Mouse (Mus musculus) right cerebral cortex, adult 2 months (tissue): ENCODE measurements around the gene AI413582.
A peak's percentile ranks its signal among the peaks of the same experiment; 100 is the strongest.

Experiments
- DNase-seq, 2 experiments: peaks; one replicate each; pipeline ENCODE4 v3.0.0; 2021 to 2022; ENCODE audit warnings: low spot score in 2 of 2

Gene AI413582

GRCm38 (mm10) chr17:27579816-27580215 lies 14.3 kb upstream of the AI413582 start:
- no peak for DNase-seq

GRCm38 (mm10) chr17:27578487-27578886 lies 12.9 kb upstream of the AI413582 start:
- DNase-seq: no peak

GRCm38 (mm10) chr17:27577468-27577867 lies 11.9 kb upstream of the AI413582 start:
- DNase-seq: no peak

- DNase-seq: no peak
Measured at GRCm38 (mm10) chr17:27576056-27576455, 10.5 kb upstream of the AI413582 start.

GRCm38 (mm10) chr17:27575116-27575776 lies 9.7 kb upstream of the AI413582 start:
- DNase-seq: no peak

GRCm38 (mm10) chr17:27574470-27575115 lies 9.0 kb upstream of the AI413582 start:
- DNase-seq: peak; percentile 53 to 57

GRCm38 (mm10) chr17:27573772-27574320 lies 8.3 kb upstream of the AI413582 start:
- no peak for DNase-seq

GRCm38 (mm10) chr17:27571315-27571714 lies 5.8 kb upstream of the AI413582 start:
- no peak for DNase-seq

GRCm38 (mm10) chr17:27568228-27568627 lies 2.7 kb upstream of the AI413582 start:
- no peak for DNase-seq

GRCm38 (mm10) chr17:27565942-27566267 lies 349 bp upstream of the AI413582 start:
- DNase-seq: no peak

GRCm38 (mm10) chr17:27564391-27565162 lies 979 bp downstream of the AI413582 start:
- no peak for DNase-seq

GRCm38 (mm10) chr17:27563771-27564244 lies 1.7 kb downstream of the AI413582 start:
- no peak for DNase-seq

- DNase-seq: peak; percentile 76 to 77
Measured at GRCm38 (mm10) chr17:27561809-27562526, 3.6 kb downstream of the AI413582 start.

- DNase-seq: no peak
Measured at GRCm38 (mm10) chr17:27560926-27561480, 4.6 kb downstream of the AI413582 start.

- DNase-seq: no peak
Measured at GRCm38 (mm10) chr17:27559596-27559995, 6.0 kb downstream of the AI413582 start.

GRCm38 (mm10) chr17:27558845-27559244 lies 6.7 kb downstream of the AI413582 start:
- no peak for DNase-seq

- no peak for DNase-seq
Measured at GRCm38 (mm10) chr17:27557927-27558661, 7.5 kb downstream of the AI413582 start.

- no peak for DNase-seq
Measured at GRCm38 (mm10) chr17:27557181-27557926, 8.2 kb downstream of the AI413582 start.

- DNase-seq: peak; percentile 71 to 78
Measured at GRCm38 (mm10) chr17:27556315-27557011, 9.1 kb downstream of the AI413582 start, which contains the start of gene Hmga1. TSS of gene Hmga1 (plus strand) at chr17:27556497.
